Mouse (Mus musculus): ENCODE data around the gene Afdn.
"Not testable (repeated sequence)": the region's sequence is repeated elsewhere in the genome, so short reads cannot be mapped to it uniquely, and the experiment has no call there.

Gene Afdn

DNA sequence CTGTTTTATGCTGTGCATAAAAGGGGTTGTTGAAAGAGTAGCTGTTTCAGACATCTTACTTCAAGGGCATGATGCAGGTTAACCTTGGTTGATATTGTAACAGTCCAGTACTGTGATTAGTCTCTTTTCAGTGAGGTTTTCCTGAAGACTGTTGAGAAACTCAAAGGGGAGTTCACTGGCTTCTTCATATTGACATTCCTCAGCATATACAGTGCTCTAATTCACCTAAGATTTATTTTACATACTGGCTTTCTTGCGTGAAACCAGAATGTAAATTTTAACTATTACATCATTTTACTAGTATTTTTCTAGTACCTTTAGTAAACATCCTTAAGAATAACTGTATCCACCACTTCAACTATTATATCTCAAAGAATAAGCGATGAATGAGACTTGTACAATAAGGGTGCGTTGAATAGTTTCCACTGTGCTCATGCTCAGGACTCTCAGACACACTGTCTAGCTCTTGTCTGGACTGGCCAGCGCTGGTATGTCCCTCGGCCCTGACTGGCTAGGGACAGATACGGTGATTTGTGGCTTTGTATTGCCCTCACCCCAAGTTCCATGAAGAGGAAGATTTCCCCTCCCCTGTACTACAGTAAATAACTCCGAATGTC, 129.6 kb downstream of the Afdn start:
- DNase-seq = no peak

DNA sequence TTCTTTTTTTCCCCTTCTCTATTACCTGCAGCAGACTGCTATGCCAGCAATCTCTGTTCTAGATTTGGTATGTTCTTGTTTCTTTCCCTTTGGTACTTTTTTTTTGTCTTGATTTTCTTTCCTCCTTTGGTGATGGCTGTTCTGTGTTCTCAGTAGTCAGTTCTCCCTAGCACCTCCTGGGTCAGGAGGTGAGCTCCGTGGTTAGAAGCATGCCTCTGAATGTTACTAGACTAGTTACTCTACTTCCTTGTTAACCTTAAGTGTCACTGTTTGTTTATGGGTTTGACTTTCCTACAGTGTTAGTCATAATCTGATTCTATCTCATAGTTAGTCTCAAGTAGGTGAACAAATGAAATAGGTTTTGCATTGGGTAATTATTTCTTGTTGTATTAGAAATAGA, 130.6 kb downstream of the Afdn start:
- DNase-seq = no peak

DNA sequence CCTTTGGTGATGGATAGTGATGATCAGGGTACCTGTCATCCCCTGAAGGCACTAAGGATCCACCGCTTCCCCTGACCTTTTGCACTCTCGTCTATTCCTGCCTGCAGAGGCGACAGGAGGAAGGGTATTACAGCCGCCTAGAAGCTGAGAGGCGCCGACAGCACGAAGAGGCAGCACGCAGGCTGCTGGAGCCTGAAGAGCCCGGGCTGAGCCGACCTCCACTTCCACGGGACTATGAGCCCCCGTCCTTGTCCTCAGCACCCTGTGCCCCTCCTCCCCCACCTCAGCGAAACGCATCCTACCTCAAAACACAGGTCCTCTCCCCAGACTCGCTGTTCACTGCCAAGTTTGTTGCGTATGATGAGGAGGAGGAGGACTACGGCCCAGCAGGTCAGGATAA, 138.5 kb downstream of the Afdn start:
- no peak for DNase-seq

DNA sequence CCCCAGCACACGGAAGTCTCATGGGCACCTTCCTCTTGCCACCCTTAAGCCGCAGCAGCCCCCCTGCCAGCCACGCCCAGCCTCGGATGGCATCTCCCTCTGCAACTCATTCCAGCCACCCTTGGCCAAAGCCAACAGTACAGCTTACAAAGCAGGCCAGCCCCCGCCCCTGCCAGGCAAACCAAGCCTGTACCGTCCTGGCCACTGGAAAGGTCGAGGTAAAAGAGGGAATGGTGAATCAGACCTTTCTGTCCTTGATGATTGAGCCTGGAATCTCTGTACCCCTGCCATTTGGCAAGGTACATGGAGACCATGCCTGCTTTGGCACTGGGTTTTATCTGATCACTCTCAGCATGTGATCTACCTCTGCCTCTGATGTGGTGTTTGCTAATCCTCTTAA, 138.9 kb downstream of the Afdn start:
- DNase-seq = no peak

DNA sequence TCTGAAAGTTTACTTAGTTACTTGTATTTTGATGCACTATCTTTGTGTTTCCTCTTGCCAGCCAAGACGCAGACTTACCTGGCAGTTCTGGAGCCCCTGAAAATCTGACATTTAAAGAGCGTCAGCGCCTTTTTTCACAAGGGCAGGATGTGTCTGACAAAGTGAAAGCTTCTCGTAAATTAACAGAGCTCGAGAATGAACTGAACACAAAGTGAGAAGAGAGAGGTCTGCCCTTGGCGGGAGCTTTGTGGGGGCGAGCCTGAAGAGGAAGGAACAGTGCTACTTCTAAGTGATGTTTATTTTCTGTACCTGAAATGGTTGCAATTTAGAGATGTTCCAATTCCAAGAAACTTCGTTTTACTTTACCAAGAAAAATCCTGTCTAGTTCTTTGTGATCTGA, 143.5 kb downstream of the Afdn start:
- DNase-seq = no peak

DNA sequence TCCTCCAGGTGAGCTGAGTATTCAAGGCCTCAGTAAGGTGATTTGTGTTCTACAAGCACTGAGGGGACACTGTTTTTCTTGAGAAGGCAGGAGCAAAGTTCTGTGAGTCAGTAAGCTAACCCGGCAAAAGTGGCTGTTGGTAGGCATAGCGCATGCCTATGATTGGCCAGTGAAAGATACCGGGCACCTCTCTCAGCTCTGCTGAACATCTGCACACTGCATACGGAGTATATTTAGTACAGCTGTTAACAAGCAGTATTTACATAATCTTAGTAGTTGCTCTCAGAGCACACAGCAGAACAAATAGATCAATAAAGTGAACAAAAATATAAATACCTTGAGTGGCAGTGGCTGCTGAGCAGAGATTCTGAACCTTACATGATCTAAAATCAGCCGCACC, 146.7 kb downstream of the Afdn start:
- no peak for DNase-seq

DNA sequence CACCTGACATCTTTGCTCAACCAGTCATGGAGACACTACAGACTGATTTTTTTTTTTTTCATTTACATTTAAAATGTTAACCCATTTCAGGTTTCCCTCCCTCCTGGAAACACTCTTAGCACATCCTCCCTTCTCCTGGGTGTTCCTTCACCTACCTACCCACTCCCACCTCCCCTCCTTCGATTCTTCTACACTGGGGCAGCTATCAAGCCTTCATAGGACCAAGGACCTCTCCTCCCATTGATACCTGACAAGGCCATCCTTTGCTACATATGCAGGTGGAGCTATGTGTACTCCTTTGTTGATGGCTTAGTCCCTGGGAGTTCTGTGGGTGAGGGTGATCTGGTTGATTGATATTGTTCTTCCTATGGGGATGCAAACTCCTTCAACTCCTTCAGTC, 147.3 kb downstream of the Afdn start:
- DNase-seq = no peak

DNA sequence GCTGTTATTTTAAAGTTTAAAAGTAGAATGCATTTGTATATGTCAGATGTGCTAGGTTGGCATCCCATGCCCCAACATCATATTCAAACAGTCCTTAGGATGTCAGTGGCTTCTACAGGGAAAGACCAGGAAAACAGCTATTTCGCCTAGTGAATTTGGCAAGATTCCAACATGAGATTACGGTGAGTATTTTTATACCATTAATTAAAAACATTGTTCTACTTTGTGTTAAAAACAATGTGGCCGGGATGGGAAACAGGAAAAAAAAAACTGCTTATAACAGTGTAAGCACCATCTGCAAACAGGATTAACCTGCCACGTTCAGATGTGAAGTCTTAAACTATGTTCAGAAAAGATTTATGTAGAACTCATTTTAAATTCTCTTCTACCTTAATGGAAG, 153.6 kb downstream of the Afdn start:
- no peak for DNase-seq

DNA sequence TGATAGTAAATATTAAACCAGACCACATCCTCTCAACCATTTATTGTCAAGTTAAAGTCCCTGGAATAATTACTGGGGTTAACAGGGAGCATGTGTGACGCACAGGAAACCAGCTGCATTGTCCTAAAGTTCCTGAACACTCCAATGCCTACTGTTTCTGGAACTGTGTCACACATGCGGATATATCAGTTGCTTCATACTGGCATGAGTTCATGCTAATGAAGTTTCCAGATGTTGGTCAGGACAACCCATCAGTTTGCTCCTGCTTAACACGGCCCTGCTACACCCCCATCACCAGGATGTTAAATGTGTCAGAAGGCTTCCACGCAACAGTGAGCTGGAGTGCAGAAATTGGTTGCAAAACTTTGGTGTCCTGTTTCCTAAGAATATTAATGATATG, 154.2 kb downstream of the Afdn start:
- DNase-seq = no peak

DNA sequence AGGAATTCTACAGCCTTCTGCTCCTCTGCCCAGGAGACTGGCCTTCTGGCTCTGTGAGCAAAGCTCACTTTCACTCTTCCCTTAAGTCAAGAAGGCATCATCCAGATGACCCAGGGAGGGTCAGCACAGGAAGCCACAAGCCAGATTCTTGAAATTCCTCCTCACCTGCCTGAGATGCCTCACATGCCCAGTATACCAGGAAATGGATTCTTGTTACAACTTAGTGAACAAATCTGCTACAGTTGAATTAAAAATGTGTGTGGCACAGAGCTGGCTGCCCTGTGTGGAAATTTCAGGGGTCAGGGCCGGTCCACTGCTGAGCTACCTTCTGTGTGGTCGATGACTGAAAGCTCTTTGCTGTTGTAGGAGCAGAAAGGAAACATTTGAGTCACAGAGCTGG, 160.4 kb downstream of the Afdn start:
- no peak for DNase-seq

DNA sequence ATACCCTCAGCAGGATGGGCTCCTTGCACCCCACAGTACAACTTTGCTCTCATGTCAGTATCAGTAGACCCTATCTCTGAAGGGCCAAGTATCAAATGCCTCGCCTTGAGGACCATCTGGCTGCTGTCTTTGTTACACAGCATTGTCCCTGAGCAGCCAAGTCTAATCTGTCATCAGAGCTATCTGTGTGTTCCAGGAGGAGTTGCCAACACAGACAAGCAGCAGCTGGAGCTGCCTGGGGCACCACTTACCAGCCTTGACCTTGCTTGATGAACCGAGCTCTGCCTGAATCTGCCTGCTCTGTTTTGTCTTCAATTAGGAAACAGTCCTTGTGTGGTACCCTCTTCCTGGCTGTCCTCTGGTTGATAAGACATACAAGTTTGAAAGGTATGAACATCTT, 163.1 kb downstream of the Afdn start:
- no peak for DNase-seq

DNA sequence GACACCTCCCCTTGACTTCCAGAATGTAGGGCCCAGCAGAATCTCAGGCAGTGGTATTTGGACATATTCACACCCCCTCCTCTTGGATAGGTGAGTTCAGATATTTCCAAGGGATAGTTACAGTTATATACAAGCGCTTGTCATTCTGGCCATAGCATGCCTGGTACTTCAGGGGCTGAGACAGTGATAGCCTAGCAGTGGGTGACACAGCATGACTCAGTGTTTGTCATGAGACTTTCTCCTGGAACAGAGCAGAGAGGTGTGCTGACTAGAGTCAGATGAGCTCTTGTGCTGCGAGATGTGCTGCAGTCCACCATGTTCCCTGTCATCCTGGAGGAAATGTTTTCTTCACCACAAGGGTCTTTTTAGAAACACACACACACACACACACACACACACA, 164.2 kb downstream of the Afdn start:
- no peak for DNase-seq

DNA sequence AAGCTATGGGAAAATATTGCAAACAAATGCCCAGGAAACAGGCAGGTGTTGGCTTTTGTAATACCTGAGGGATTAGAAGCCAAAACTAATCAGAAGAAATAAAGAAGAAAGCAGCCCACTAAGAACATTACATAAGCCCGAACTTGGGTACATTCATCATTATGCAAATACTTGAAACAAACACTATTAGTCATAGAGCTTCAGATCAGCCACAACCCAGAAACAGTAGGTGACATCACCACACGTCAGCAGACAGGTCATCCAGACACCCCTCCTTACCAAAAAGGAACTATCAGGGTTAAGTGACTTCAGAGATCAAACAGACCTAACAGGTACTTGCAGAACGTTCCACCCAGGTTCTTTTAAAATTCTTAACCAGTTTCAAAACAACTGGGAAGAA, 165.6 kb downstream of the Afdn start:
- no peak for DNase-seq

DNA sequence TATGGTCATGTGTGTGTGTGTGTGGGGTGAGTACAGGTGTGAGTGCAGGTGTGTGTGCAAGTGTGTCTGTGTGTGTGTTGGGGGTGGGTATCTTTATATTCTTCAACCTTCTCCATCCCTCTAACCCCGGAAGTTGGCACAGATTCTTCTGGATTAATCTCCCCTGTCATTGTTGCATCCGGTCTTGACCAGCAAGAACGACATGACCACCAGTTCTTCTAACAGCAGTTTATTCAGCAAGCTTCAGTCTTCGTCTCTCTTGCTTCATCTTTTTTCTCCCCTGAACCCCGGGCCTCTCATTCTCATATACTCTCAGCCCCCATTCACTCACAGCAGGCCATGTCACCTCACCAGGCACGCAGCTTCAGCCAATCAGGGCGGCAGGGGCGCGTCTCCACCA, 170.1 kb downstream of the Afdn start:
- no peak for DNase-seq

DNA sequence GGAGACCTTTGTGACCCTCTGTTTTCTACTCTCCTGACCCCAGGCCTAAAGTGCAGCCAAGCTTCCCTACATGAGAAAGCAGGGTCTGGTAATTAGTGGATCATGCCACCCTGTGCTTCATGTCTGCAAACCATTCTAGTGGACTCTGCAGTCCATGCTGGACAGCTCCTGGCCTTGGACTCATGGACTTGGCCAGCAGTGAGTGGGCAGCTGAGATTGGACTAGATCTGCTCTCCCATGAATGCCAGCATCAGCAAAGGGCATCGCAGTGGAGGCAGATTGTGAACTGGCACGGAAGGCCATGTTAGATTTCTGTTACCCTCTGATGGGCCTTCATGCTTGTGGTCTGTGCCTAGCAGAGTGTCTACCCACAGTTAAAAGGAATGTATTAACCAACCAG, 175.0 kb downstream of the Afdn start:
- DNase-seq = not testable (repeated sequence)

DNA sequence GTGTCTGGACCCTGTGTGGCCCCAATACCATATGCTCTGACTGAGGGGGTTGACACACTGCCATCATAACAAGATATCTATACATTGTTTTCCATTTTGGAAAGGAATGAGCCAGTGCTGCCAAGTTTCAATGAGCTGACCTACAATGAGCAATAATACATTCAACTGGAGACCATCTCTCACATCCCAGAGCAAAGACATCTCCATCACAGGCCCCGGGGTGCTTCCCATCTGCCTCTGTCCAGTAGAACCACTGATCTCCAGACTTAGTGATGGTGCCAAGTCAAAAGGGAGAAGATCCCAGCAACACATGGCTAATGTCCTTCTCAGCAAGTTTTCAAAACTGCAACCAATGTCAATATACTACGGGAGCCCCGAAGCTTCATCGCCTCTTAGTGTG, 177.4 kb downstream of the Afdn start:
- DNase-seq = no peak

DNA sequence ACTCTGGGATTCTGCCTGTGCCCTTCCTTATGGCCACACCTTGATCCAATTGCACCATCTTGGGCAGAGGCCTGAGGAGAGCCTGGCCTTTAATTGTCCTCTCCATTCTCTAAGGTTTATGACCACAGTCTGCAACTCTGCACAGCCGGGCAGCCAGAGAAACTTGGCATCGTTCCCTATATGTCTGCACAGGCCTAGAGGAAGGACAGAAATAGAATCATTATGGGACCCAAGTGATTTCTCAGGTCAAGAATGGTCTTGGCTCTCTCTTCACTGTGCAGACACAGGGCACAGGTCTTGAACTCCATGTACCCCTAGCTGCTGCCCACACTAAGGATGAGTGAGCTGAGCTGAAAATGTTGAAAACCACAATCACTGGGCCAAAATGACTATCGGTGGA, 178.3 kb downstream of the Afdn start:
- no peak for DNase-seq

DNA sequence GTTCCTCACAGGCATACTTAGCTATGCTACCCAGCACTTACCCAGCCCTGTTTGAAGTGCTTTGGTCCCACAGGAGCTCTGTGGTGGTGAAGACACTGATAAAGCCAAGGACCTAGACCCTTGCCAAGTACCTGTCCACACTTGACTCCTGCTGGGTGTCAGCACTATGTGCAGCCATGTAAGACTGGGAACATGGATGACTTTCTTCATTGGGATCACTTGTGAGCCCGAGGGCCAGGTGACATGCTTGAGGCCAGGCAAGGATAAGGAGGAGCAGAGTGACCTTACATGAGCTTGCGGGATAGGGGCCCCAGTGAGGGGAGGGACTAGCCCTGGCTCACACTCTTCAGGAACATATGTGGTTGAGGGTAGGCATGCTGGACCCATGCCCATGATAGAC, 178.9 kb downstream of the Afdn start:
- not testable (repeated sequence) for DNase-seq

DNA sequence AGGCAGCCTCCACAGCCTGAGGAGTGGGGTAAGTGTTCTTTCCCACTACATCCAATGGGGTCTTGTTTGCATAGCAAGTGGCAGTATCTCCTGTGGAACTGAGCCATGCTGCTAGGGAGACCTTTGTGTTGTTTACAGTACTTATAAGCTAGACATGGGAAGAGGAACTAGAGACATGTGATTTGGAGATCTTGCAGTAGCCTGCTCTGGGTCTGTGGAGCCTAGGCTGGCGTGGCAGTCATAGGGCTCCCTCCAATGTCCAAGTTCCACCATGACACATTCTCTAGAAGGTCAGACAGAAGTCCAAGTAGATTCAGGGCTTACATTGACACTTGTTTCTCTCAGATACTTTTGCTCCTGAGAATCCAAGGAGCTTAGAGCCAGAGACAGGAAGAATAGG, 180.1 kb downstream of the Afdn start:
- DNase-seq = no peak

DNA sequence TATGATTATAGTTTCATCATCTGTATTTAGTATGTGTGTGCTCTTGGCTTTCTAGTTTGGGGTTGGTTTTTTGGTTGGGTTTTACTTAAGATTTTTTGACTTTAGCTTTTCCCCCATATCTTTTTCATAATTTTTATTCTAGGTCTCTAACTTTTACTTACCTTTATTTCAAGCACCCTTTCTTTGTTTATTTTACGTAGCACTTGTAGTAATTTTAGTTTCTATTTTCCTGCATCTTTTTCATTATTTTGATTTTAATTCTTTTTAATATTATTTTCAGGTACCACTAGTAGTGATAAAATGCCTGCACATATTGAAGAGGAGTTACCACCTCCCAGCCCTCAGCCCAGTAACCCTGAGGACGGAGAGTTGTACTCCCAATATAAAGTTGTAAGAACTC, 187.7 kb downstream of the Afdn start, which contains the start of gene Gm7168:
TSS of gene Gm7168 (plus strand) at position 301 of the 400 bp plus-strand sequence.
- not testable (repeated sequence) for DNase-seq

DNA sequence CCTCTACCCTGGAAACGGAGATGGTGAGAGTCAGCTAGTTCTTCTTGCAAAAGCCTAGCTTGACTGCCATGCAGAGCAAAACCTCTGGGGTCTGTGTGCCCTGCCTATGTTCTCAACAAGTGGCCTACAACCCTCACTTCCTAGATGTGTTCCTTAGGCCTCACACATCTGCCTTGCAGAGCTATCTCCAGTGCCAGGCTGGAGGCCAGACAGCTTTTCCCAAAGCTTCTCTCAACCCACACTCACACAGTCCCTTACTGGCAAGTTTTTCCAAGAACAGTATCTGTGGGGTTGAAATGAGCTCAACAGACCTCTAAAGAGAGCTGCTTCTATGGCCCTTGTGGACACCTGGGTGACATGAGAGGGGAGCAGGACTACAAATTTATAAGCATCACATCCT, 191.2 kb downstream of the Afdn start:
- DNase-seq = not testable (repeated sequence)
